Mouse (Mus musculus): ENCODE results near the gene Surf4. TPM values are rescaled to one million over a fixed set of nuclear protein-coding genes. Genes with fewer than 3 reads are reported as not detected.

The Surf4 gene
- polyA plus RNA-seq, 1 experiment from 2014 or later = 187 TPM

GRCm38 (mm10) chr2:26954735-26955395 is 21.1 kb upstream of the Surf4 start:
- H3K4me1 ChIP-seq = no peaks in the 10 kb centered on the region
- H3K36me3 ChIP-seq = peaks cover 85% of the 10 kb centered on the region
- H3K4me3 ChIP-seq = no peak overlapping the region
- no peak overlapping the region for H3K9ac ChIP-seq
- no peak overlapping the region for H3K4me2 ChIP-seq (replicated peaks)
- ATAC-seq (ENCODE audit: insufficient number of reproducible peaks, insufficient read depth, low FRiP score, low TSS enrichment) = no peak
- H3K27me3 ChIP-seq = no peaks in the 10 kb centered on the region
- no peak overlapping the region for H3K27ac ChIP-seq
- 88% methylated on average over 2 of the region's 2 CpGs for WGBS
- no peaks in the 10 kb centered on the region for H3K9me3 ChIP-seq

- Histone ChIP-seq H3K27me3 (no peaks in the 10 kb centered on the region), H3K9ac (no peak overlapping the region), H3K4me2 (replicated peaks) (no peak overlapping the region), H3K9me3 (no peaks in the 10 kb centered on the region), H3K27ac (no peak overlapping the region), H3K36me3 (peaks cover 81% of the 10 kb centered on the region), H3K4me1 (no peaks in the 10 kb centered on the region), H3K4me3 (no peak overlapping the region)
- WGBS = 87% methylated on average over 8 of the region's 8 CpGs
- no peak for ATAC-seq (ENCODE audit: insufficient number of reproducible peaks, insufficient read depth, low FRiP score, low TSS enrichment)
Observed at GRCm38 (mm10) chr2:26952866-26953265, 19.1 kb upstream of the Surf4 start.

DNA sequence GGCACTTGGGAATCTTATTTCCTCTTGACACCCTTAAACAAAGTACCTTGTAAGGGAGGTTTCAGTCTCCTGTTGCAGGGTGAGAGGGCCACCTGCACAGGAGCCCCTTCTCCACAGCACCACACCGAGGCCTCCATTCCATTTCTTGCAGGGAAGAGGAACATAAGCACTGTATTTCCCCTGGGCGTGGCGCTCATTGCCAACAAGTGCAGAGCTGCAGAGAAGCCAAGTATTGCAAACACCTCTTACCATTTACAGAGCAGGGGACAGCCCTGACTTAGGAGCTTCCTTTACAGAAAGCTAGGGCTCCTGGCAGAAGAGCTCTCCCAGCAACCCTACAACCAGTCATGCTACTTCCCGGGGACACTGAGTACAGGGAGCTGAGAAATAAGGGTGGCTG is 18.5 kb upstream of the Surf4 start:
- no peak for ATAC-seq (ENCODE audit: insufficient number of reproducible peaks, insufficient read depth, low FRiP score, low TSS enrichment)
- Histone ChIP-seq H3K9ac (no peak overlapping the region), H3K27me3 (no peaks in the 10 kb centered on the region), H3K9me3 (no peaks in the 10 kb centered on the region), H3K27ac (no peak overlapping the region), H3K4me2 (replicated peaks) (no peak overlapping the region), H3K4me1 (no peaks in the 10 kb centered on the region), H3K4me3 (no peak overlapping the region), H3K36me3 (peaks cover 76% of the 10 kb centered on the region)
- WGBS = 93% methylated on average over 4 of the region's 4 CpGs

- Histone ChIP-seq H3K4me2 (replicated peaks) (no peak overlapping the region), H3K36me3 (peaks cover 72% of the 10 kb centered on the region), H3K27me3 (no peaks in the 10 kb centered on the region), H3K27ac (no peak overlapping the region), H3K4me1 (no peaks in the 10 kb centered on the region), H3K9ac (no peak overlapping the region), H3K4me3 (no peak overlapping the region), H3K9me3 (no peaks in the 10 kb centered on the region)
- ATAC-seq (ENCODE audit: insufficient number of reproducible peaks, insufficient read depth, low FRiP score, low TSS enrichment) = no peak
- WGBS = 84% methylated on average over 8 of the region's 8 CpGs
Observed at GRCm38 (mm10) chr2:26951346-26951905, 17.7 kb upstream of the Surf4 start.

DNA sequence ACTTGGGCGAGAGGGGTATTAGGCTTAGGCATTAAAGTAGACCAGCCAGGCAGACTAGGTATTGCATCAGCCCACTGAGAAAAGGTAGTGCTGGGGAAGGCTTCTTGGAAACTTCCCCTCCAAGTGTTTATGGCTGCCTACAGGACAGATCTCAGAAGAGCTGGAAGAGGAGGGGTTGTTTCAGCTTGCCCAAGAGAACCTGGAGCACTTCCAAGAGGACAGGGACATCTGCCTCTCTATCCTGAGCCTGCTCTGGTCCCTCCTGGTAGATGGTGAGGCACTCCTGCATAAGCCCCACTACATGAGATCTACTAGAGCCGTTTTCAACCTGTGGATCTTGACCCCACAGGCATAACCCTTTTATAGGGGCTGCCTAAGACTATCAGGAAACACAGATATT is 16.7 kb upstream of the Surf4 start:
- no peak for ATAC-seq (ENCODE audit: insufficient number of reproducible peaks, insufficient read depth, low FRiP score, low TSS enrichment)

GRCm38 (mm10) chr2:26943253-26943652 is 9.5 kb upstream of the Surf4 start:
- 0 out of 2 replicates have a peak, but pooled peaks cover 4% of the 10 kb centered on the region for H3K27me3 ChIP-seq
- 0 out of 2 replicates have a peak, but pooled peaks cover 4% of the 10 kb centered on the region for H3K36me3 ChIP-seq
- H3K9me3 ChIP-seq = no peaks in the 10 kb centered on the region
- H3K4me1 ChIP-seq = no peaks in the 10 kb centered on the region
- H3K4me2 ChIP-seq (replicated peaks) = no peak overlapping the region
- H3K27ac ChIP-seq = no peak overlapping the region
- no peak for ATAC-seq (ENCODE audit: insufficient number of reproducible peaks, insufficient read depth, low FRiP score, low TSS enrichment)
- 78% methylated on average over 3 of the region's 3 CpGs for WGBS
- no peak overlapping the region for H3K4me3 ChIP-seq
- no peak overlapping the region for H3K9ac ChIP-seq

More for the DNA sequence above, 16.7 kb upstream of the Surf4 start:
- Histone ChIP-seq H3K27me3 (no peaks in the 10 kb centered on the region), H3K4me1 (no peaks in the 10 kb centered on the region), H3K36me3 (peaks cover 61% of the 10 kb centered on the region), H3K4me2 (replicated peaks) (no peak overlapping the region), H3K4me3 (no peak overlapping the region), H3K27ac (no peak overlapping the region), H3K9me3 (no peaks in the 10 kb centered on the region), H3K9ac (no peak overlapping the region)
- WGBS = 85% methylated on average over 2 of the region's 2 CpGs

- WGBS = 39% methylated on average over 5 of the region's 5 CpGs
Observed at GRCm38 (mm10) chr2:26941539-26941938, 7.8 kb upstream of the Surf4 start.

DNA sequence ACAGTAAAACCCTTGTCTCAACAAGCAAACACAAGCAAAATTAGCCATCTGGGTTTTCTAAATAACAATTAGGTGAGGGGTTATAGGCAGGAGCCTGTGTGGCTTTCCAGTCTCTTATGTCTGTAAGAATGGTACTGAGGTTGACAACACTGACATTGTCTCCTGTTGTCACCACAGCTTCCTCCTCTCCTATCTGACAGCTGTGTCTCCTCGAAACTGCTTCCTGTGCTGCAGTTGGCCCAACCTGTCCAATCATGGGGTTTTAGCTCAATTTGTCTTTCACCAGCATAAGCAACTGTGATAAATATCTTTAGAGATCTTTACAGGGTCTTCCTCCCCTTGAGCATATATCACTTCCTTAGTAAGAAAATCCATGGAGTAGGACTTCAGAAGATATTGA is 2.7 kb upstream of the Surf4 start:
- no peak overlapping the region for H3K27ac ChIP-seq
- H3K4me2 ChIP-seq (replicated peaks) = no peak overlapping the region
- H3K36me3 ChIP-seq = 0 out of 2 replicates have a peak, but pooled peaks cover 2% of the 10 kb centered on the region
- ATAC-seq (ENCODE audit: insufficient number of reproducible peaks, insufficient read depth, low FRiP score, low TSS enrichment) = no peak
- no peak overlapping the region for H3K9ac ChIP-seq
- H3K4me3 ChIP-seq = no peak overlapping the region
- no peaks in the 10 kb centered on the region for H3K27me3 ChIP-seq
- H3K9me3 ChIP-seq = no peaks in the 10 kb centered on the region
- peaks cover 7% of the 10 kb centered on the region; the same call in 1 of the 2 replicates for H3K4me1 ChIP-seq
- 46% methylated on average over 1 of the region's 1 CpGs for WGBS

More at GRCm38 (mm10) chr2:26941539-26941938, 7.8 kb upstream of the Surf4 start:
- Histone ChIP-seq H3K36me3 (no peaks in the 10 kb centered on the region), H3K9me3 (no peaks in the 10 kb centered on the region), H3K27me3 (0 out of 2 replicates have a peak, but pooled peaks cover 4% of the 10 kb centered on the region), H3K4me1 (no peaks in the 10 kb centered on the region), H3K27ac (no peak overlapping the region), H3K4me3 (no peak overlapping the region), H3K4me2 (replicated peaks) (no peak overlapping the region), H3K9ac (no peak overlapping the region)
- no peak for ATAC-seq (ENCODE audit: insufficient number of reproducible peaks, insufficient read depth, low FRiP score, low TSS enrichment)

GRCm38 (mm10) chr2:26935286-26935685 is 1.6 kb upstream of the Surf4 start:
- Histone ChIP-seq H3K4me1 (peaks cover 13% of the 10 kb centered on the region; the same call in 1 of the 2 replicates), H3K9me3 (no peaks in the 10 kb centered on the region), H3K4me2 (replicated peaks) (no peak overlapping the region), H3K27me3 (no peaks in the 10 kb centered on the region), H3K4me3 (no peak overlapping the region), H3K27ac (no peak overlapping the region), H3K36me3 (peaks cover 13% of the 10 kb centered on the region), H3K9ac (no peak overlapping the region)
- ATAC-seq (ENCODE audit: insufficient number of reproducible peaks, insufficient read depth, low FRiP score, low TSS enrichment) = no peak
- 92% methylated on average over 2 of the region's 2 CpGs for WGBS

DNA sequence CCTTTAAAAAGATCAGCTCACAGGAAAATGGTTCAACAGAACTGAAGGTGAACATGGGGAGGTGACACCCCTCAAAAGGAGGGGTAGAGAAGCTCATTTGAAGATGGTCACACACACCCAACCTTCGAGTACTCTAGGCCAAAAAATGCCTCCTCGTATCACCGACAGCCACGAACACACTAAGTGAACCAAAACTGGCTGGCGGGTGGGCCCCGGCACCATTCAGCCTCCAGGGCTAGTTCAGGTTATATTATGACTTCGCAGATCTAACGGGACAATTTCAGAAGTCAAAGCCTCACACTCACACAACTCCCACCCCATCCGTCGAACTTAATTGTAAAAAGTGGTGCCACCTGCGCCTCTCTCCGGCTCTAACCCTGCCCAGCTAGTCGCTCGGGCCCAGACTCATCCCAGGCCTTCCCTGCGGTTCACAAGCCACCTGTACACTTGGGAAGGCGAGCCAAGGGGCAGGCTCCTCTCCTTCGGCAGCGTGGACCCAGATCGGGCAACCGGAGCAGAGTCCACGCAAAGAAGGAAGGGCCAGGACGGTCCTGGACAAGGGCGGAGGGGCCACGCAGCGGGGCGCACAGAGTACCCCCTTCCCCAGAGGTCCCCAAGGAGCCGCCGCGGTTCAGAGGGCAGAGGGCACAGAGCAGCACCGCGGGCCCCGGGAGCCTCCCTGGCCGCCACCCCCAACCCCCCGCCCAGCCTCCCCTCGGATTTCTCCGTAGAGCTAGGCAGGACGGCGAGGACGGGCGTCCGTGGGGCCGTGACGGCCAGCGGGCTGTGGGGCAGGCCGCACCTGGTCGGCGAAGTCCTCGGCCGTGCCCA is 1.0 kb downstream of the Surf4 start:
- H3K4me2 ChIP-seq (replicated peaks) = peak overlapping the region; percentile 72
- peaks cover 14% of the 10 kb centered on the region; the same call in 1 of the 2 replicates for H3K4me1 ChIP-seq
- H3K9ac ChIP-seq = peak overlapping the region; percentile 95
- no peak; the same call in none of the 2 replicates for ATAC-seq (ENCODE audit: insufficient number of reproducible peaks, insufficient read depth, low FRiP score, low TSS enrichment)
- H3K4me3 ChIP-seq = peak overlapping the region; percentile 97
- H3K27me3 ChIP-seq = no peaks in the 10 kb centered on the region
- peaks cover 36% of the 10 kb centered on the region for H3K36me3 ChIP-seq
- WGBS = 2% methylated on average over 45 of the region's 49 CpGs
- H3K9me3 ChIP-seq = no peaks in the 10 kb centered on the region
- peak overlapping the region; percentile 88 for H3K27ac ChIP-seq

GRCm38 (mm10) chr2:26930390-26930789 is 3.3 kb downstream of the Surf4 start:
- no peak for ATAC-seq (ENCODE audit: insufficient number of reproducible peaks, insufficient read depth, low FRiP score, low TSS enrichment)
- Histone ChIP-seq H3K27ac (no peak overlapping the region), H3K27me3 (no peaks in the 10 kb centered on the region), H3K4me2 (replicated peaks) (no peak overlapping the region), H3K4me3 (no peak overlapping the region), H3K36me3 (peaks cover 59% of the 10 kb centered on the region), H3K4me1 (peaks cover 14% of the 10 kb centered on the region; the same call in 1 of the 2 replicates), H3K9ac (no peak overlapping the region), H3K9me3 (no peaks in the 10 kb centered on the region)
- 47% methylated on average over 1 of the region's 1 CpGs for WGBS

Data from embryonic facial prominence, embryonic 12.5 days (tissue).